Mouse (Mus musculus) brown adipose tissue, adult 24 weeks (tissue): ENCODE measurements around the gene Ccnj. TPM values are rescaled to one million over a fixed set of nuclear protein-coding genes. Genes with fewer than 3 reads are reported as not detected.

Source experiments
- H3K27ac ChIP-seq: fragments of 200-500 bp; replicated peaks from 2 replicates; pipeline ENCODE4 v1.5.1; 2012; ENCODE audit warnings: low read depth, mild to moderate bottlenecking, low read length
- H3K4me1 ChIP-seq: fragments of 200-500 bp; 2 replicates; pipeline ENCODE4 v1.6.1; 2012; ENCODE audit warnings: low read length, mixed read lengths; ENCODE audit not compliant: control insufficient read depth, insufficient read depth, insufficient read length
- H3K4me3 ChIP-seq: fragments of 200-500 bp; 2 replicates; pipeline ENCODE4 v1.5.1; 2012; ENCODE audit warnings: low read depth, mild to moderate bottlenecking, low read length, moderate library complexity; ENCODE audit not compliant: insufficient read depth
- polyA plus RNA-seq: library from polyadenylated mRNA; stranded (reverse); fragments of >200 nt; gene quantifications from 2 replicates; pipeline ENCODE4 v1.2.4, GENCODE M21; 2012; ENCODE audit not compliant: missing spikeins, insufficient read depth, insufficient read length

Ccnj gene
- polyA plus RNA-seq, 1 experiment: 2.1 TPM

- peak overlapping the region; percentile 95 for H3K4me3 ChIP-seq
- peak overlapping the region; percentile 7; the same call in 1 of the 2 replicates for H3K27ac ChIP-seq
- 0 out of 2 replicates have a peak, but pooled peaks cover 2% of the 10 kb centered on the region for H3K4me1 ChIP-seq
These were observed 530 bp downstream of the Ccnj start for GRCm38 (mm10) chr19:40831416-40832201.

- Histone ChIP-seq H3K4me1 (peaks cover 2% of the 10 kb centered on the region; the same call in 1 of the 2 replicates), H3K4me3 (peak overlapping the region; percentile 95), H3K27ac (no peak overlapping the region)
These were observed 1.3 kb downstream of the Ccnj start for GRCm38 (mm10) chr19:40832361-40832760.

DNA sequence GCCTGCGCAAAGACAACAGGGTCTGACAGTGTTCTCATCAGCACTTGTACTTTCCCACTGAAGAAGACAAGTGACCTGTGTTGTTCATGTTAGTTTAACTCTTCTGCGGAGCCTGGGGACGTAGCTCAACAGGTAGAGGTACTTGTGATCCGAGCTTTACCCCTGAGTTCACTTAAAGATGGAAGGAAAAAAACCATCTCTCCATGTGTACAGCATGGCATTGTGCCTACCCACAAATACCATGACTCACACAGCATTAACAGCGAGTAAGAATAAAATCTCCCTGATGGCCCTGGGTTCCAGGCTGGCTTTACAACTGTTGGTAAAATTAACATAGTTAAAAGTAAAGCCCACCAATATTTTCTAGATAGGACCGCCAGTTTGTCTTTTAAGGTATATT lies 3.4 kb downstream of the Ccnj start:
- Histone ChIP-seq H3K4me1 (peaks cover 2% of the 10 kb centered on the region; the same call in 1 of the 2 replicates), H3K4me3 (no peak overlapping the region), H3K27ac (no peak overlapping the region)

GRCm38 (mm10) chr19:40838205-40838604 lies 7.1 kb downstream of the Ccnj start:
- H3K4me1 ChIP-seq: no peaks in the 10 kb centered on the region; the same call in none of the 2 replicates
- no peak overlapping the region for H3K4me3 ChIP-seq
- H3K27ac ChIP-seq: no peak overlapping the region

DNA sequence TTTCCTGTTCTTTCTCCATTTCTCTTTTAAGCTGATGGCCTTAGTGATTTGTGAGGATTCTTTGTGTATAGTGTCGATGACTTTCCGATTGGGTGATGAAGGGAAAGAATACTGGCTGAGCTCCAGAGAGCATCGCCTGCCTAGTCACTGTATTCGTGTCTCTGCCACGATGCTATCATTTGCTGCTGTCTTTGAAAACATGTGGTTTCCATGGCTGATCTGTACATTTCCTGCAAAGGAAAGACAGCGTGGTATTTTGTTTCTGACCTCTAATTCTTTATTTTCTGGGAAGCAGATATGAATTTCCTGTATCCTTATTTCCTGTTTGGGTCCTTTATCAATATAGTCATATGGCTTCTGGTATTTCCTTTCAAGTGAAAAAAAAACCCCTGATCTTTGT lies 9.2 kb downstream of the Ccnj start:
- Histone ChIP-seq H3K4me3 (no peak overlapping the region), H3K4me1 (no peaks in the 10 kb centered on the region; the same call in none of the 2 replicates), H3K27ac (no peak overlapping the region)

DNA sequence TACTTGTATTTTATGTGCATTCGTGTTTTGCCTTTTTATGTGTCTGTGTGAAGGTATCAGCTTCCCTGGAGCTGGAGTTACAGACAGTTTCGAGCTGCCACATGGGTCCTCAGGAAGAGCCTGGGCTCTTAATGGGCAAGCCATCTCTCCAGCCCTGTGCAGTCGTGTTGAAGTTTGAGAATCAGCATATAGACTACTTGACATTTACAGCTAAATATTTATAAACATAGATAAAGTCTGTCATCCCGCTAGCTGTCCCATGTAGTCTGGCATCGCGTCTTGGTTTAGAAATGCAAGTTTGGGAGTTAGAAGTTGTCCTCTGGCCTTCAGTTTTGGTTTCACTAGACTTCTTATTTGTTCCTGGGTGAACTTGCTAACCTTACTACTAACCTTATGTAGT lies 10.0 kb downstream of the Ccnj start:
- no peak overlapping the region for H3K4me3 ChIP-seq
- H3K27ac ChIP-seq: no peak overlapping the region
- H3K4me1 ChIP-seq: no peaks in the 10 kb centered on the region; the same call in none of the 2 replicates

DNA sequence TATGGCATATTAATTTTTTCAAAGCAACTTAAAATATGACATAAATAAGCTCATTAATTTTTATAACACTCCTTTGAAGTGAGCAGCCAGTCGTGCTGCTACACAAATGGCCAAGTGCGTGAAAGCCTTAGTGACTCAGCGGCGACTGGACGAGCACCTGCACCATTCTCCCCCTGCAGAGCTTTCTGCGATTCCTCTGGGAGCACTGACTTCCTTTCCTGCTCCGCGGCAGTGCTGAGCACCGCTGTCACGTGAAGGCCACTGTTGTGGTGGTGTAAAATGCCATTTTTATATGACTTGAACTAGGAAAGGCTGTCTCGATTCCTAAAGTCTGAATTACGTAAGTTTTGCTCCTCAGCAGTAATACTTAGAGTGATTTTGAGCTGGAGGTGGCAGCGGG lies 10.5 kb downstream of the Ccnj start:
- Histone ChIP-seq H3K4me1 (no peaks in the 10 kb centered on the region; the same call in none of the 2 replicates), H3K4me3 (no peak overlapping the region), H3K27ac (no peak overlapping the region)

GRCm38 (mm10) chr19:40844731-40845130 lies 13.7 kb downstream of the Ccnj start:
- no peak overlapping the region for H3K27ac ChIP-seq
- H3K4me3 ChIP-seq: no peak overlapping the region
- no peaks in the 10 kb centered on the region; the same call in none of the 2 replicates for H3K4me1 ChIP-seq

DNA sequence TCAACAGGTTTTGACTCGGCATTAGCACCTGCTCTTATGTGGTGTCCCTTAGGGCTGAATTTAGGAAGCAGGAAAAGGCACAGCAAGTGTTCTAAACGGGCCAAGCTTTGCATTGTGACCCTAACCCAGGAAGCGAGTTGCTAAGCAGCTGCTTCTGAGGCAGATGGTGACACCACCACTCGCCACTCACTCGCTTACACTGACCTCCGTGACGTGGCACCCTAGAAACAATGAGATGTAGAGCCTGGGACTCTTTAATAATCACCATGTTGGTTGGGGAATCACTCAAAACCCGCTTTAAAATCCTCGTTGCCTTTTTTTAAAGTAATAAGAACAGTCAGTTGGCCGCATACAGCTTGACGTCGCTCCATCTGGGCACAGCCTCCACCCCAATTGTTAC lies 18.3 kb downstream of the Ccnj start:
- Histone ChIP-seq H3K4me3 (no peak overlapping the region), H3K4me1 (no peaks in the 10 kb centered on the region), H3K27ac (no peak overlapping the region)

DNA sequence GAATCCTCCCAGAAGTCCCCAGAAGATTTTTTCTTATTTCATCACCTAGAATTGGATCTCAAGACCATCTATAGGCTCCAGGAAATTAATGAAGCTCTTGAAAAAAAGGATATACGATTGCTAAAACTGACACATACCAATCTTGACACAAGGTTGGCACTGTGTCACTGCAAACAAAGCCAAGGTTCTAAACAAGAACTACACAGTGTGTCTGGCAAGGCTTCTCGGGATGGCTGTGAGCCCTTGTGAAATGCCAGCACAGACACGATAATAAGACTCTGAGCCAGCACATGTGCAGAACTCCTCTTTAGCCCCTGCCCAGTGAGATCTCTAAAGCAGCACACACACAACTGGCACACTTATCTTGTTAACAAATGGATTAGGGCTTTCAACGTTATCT lies 28.5 kb downstream of the Ccnj start:
- Histone ChIP-seq H3K27ac (no peak overlapping the region), H3K4me1 (no peaks in the 10 kb centered on the region), H3K4me3 (no peak overlapping the region)

GRCm38 (mm10) chr19:40868284-40868683 lies 37.2 kb downstream of the Ccnj start:
- no peak overlapping the region for H3K27ac ChIP-seq
- H3K4me3 ChIP-seq: no peak overlapping the region
- no peaks in the 10 kb centered on the region for H3K4me1 ChIP-seq

GRCm38 (mm10) chr19:40869425-40870105 lies 38.5 kb downstream of the Ccnj start:
- Histone ChIP-seq H3K4me3 (no peak overlapping the region), H3K27ac (no peak overlapping the region)

DNA sequence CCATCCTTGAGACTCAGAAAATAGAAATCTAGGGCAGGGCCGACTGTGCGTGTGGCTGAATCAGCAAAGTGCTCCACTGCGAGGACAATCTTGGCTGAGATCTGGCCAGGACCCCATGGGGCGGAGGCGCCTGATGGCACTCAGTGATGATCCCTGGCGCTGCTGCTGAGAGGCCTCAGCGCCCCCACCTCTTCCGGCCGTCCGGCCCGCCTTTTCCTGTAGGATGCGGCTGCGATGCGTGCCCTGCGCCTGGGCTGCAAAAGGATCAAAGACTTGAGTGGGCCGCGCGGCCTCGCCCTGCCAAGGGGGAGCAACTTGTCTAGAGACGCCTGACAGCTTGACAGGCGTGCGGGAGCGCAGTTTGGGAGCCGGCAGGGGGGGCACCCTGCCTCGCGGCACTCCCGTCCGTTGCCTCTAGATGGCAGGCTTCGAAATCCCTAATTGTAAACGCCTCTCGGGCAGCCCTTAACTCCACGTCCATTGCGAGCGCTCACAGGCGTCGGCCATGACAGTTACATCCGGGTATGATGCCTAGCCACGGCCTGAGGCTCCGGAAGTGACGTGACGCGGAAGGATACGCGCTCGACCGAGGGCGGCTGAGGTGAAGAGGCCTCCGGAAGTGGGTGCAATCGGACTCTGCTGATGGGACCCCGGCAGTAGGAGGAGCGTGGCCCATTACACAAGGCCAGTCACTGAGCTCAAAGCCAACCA lies 42.0 kb downstream of the Ccnj start:
- 0 out of 2 replicates have a peak overlapping the region, but pooled peaks have one; percentile 10 for H3K27ac ChIP-seq
- peak overlapping the region; percentile 67 for H3K4me3 ChIP-seq
- H3K4me1 ChIP-seq: no peaks in the 10 kb centered on the region

More at GRCm38 (mm10) chr19:40869425-40870105, 38.5 kb downstream of the Ccnj start:
- H3K4me1 ChIP-seq: no peaks in the 10 kb centered on the region

- Histone ChIP-seq H3K4me1 (no peaks in the 10 kb centered on the region), H3K27ac (no peak overlapping the region), H3K4me3 (no peak overlapping the region)
These were observed 50.6 kb downstream of the Ccnj start for GRCm38 (mm10) chr19:40881700-40882099.

- H3K4me1 ChIP-seq: no peaks in the 10 kb centered on the region
- H3K27ac ChIP-seq: no peak overlapping the region
- no peak overlapping the region for H3K4me3 ChIP-seq
These were observed 57.8 kb downstream of the Ccnj start for GRCm38 (mm10) chr19:40888887-40889286.
